26 mouse cellular contexts compared by ENCODE assay signal in genomic region chr16:91427461-91427860, GRCm38 (mm10). TPM values are rescaled to one million over a fixed set of nuclear protein-coding genes. Genes with fewer than 3 reads are reported as not detected.
"Had no signal": no experiment of that assay in that cellular context is flagged by ENCODE, and none has a peak within 500 bp of the region (broad histone marks: within the 10 kb centered on the region; RNA-seq: fewer than 3 reads in every experiment).

No protein-coding gene starts in this region.

- H3K27ac ChIP-seq: intestine, embryonic 15.5 days; left cerebral cortex, adult 2 months; stomach, postnatal 0 days had no signal

- DNase-seq: layer of hippocampus, postnatal 36 days; liver, embryonic 13.5 days; lung, adult 2 months; lung, postnatal 14 days; lung, postnatal 4 days; midbrain, embryonic 14.5 days; thymus, adult 18-20 months; thymus, postnatal 36 days had no signal

- ATAC-seq: intestine, embryonic 15.5 days had no signal

- H3K4me1 ChIP-seq: intestine, embryonic 15.5 days had no signal

- H3K4me3 ChIP-seq: intestine, embryonic 15.5 days; left cerebral cortex, adult 2 months; liver, embryonic 13.5 days had no signal

- H3K4me2 ChIP-seq: intestine, embryonic 15.5 days; liver, embryonic 13.5 days; midbrain, embryonic 11.5 days had no signal

- H3K9ac ChIP-seq: intestine, embryonic 15.5 days; liver, embryonic 13.5 days had no signal

- H3K9me3 ChIP-seq: intestine, embryonic 15.5 days; liver, embryonic 13.5 days had no signal

- H3K27me3 ChIP-seq: intestine, embryonic 15.5 days; liver, embryonic 13.5 days had no signal

RNA-seq across cellular contexts. Expression of gene Gm21970, which starts 35.9 kb away (rescaled TPM):
- total RNA-seq: layer of hippocampus, postnatal 36 days; left cerebral cortex, adult 2 months; left cerebral cortex, postnatal 10 days; left cerebral cortex, postnatal 36 days; megakaryocyte progenitor cell, adult 5-6 weeks; megakaryocyte-erythroid progenitor cell, adult 5-6 weeks; midbrain, postnatal 0 days had no signal
- polyA plus RNA-seq: intestine, embryonic 15.5 days; limb, embryonic 11.5 days; limb, embryonic 14.5 days; liver, adult 2 months; liver, embryonic 13.5 days; liver, embryonic 16.5 days; lung, adult 2 months; lung, embryonic 16.5 days; midbrain, embryonic 11.5 days; midbrain, embryonic 14.5 days; midbrain, postnatal 0 days; neural tube, embryonic 11.5 days; neural tube, embryonic 14.5 days; small intestine, adult 2 months; stomach, embryonic 14.5 days; stomach, postnatal 0 days had no signal
